Mouse (Mus musculus) layer of hippocampus, postnatal 25 days (tissue): ENCODE measurements around the gene Cfap77. TPM values are rescaled to one million over a fixed set of nuclear protein-coding genes. Genes with fewer than 3 reads are reported as not detected.

Experiments used
- DNase-seq, 2 experiments: peaks; one replicate each; pipeline ENCODE4 v3.0.0; 2022; ENCODE audit warnings: mixed read lengths in 2 of 2, low spot score in 1 of 2; ENCODE audit errors: extremely low spot score in 1 of 2
- total RNA-seq, 2 experiments: library from RNA; stranded (reverse); gene quantifications; 2 replicates each; pipeline ENCODE4 v1.2.3; 2021

Gene Cfap77
- total RNA-seq, 2 experiments from 2014 or later, result 0.54 to 0.80 TPM

DNA sequence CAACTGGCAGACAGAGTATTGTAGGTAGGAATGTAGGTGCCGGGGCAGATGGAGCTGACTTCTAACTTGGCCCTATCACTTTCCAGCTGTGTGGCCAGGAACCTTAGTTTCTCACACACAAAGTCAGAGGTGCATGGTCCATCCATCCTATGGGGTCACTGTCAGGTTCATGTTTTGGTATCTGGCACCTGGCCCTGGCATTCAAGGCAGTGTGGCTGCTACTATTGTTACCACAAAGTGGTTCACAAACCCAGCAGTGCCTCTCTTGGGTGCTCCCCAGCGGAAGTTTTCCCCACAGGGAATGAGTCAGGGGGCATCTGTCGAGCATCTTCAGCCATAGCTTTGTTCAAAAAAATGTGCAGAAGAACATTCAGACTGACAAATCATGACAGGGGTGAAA lies 108.6 kb downstream of the Cfap77 start:
- no peak for DNase-seq

DNA sequence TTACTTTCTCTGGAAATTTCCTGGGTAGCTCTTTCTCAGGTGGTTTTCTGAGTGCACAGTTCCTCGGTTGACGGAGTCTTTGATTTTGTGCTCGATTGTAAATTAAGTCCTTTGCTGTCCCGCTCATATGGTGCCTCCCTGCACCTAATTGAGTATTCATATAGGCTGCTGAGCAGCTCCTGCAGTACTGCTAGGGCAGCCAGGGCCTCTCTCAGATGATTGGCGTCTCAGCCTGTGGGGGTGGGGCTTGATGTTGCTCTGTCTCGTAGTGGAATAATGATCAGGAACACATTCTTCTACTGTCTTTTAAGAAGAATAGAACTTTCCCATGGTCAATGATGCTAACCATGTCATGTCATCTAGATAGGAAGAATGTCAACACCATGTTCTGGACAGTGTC lies 109.5 kb downstream of the Cfap77 start:
- no peak for DNase-seq

GRCm38 (mm10) chr2:28943666-28944516 lies 111.0 kb downstream of the Cfap77 start:
- DNase-seq, result no peak

DNA sequence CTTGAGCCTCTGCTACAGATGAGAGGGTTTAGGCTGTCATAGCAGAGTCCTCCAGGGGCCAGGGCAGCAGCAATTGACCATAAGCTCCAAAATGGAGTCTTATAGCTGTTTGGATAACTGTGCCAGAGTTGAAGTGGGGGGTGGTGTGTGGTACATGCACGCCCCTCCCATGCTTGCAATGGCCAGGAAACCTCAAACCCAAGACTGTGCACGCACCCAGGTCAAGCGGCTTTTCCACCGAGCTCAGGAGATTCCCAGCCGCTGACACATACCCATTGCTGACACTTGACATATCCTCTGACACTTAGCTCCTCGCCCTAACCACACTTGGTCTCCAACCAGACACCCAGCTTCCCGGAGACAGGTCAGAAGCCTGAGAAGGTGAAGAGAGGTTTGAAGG lies 115.9 kb downstream of the Cfap77 start:
- DNase-seq, result no peak

- no peak for DNase-seq
Measured at GRCm38 (mm10) chr2:28930571-28930970, 124.3 kb downstream of the Cfap77 start.

GRCm38 (mm10) chr2:28923912-28924311 lies 131.0 kb downstream of the Cfap77 start:
- DNase-seq, result peak; percentile 69 to 95

DNA sequence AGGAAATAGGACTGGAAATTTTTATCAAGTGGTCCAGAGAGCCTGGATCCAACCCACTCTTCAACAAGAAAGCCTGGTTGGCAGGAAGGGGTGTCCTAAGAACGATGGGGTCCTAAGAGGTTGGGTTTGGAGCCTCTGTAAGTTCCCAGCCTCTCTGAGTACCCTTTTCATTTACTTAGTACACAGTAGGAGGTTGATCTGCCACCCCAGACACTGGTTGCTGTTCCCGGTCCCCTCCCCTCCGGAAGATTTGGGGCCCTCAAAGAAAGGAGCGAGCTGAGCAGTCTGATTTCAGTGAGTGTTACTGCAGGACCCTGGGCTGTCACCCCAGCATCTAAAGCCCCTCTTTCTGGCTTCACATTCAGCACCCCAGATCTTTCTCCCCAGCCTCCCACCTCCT lies 135.9 kb downstream of the Cfap77 start:
- DNase-seq, result no peak

- no peak for DNase-seq
Measured at GRCm38 (mm10) chr2:28917518-28918361, 137.1 kb downstream of the Cfap77 start.

- DNase-seq, result no peak
Measured at GRCm38 (mm10) chr2:28917156-28917517, 137.7 kb downstream of the Cfap77 start.

GRCm38 (mm10) chr2:28916513-28916865 lies 138.4 kb downstream of the Cfap77 start, which contains the start of gene Barhl1:
Gene Barhl1 (minus strand): TSS chr2:28916668.
- no peak for DNase-seq

GRCm38 (mm10) chr2:28915768-28916512 lies 138.9 kb downstream of the Cfap77 start:
- no peak for DNase-seq

DNA sequence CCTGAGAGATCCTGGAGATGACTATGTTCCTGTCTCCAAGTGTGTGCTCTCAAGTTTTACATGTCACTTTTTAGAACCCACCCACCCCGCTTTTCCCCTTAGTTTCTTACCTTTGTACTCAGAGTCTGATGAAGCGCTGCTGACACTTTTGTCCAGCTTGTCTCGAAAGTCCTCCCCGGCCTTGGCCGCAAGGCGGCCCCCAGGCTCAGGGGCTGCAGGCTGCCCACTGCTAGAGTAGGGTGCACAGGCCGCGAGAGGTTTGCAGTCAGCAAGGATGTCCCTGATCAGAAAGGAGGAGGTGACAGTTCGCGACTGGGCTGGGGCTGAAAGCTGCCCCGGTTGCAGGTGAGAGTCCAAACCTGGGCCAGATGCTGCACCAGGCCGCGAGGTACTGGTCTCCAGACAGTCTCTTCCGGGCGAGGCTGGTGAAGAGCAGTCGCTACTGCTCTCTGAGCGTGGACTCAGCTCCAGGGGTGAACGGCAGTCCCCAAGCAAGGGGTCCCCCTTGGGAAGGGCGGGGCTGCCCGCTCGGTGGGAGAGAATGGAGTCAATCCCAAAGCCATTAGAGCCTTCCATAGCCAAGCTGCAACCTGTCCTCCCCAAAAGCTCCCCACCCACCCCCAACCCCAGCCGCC lies 139.6 kb downstream of the Cfap77 start:
- no peak for DNase-seq

DNA sequence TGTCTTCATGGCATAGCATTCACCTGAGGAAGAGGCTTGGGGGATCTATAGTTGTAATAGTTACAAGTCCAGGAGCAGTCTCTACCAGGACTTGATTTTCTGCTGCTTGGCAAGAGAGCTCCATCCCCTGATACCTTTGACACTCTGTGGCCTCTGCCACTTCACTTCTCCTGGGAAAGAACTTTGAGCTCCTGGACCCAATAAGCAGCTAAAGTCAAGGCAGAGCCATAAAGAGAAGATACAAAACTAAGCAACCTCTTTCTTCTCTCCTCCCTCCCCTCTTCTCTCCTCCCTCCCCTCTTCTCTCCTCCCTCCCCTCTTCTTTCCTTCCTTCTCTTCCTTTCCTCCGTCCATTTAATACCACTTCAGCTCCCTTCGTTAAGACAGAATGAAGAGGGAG lies 140.7 kb downstream of the Cfap77 start:
- DNase-seq, result no peak

- no peak for DNase-seq
Measured at GRCm38 (mm10) chr2:28912961-28913360, 141.9 kb downstream of the Cfap77 start.

GRCm38 (mm10) chr2:28912039-28912700 lies 142.7 kb downstream of the Cfap77 start:
- no peak for DNase-seq

- DNase-seq, result no peak
Measured at GRCm38 (mm10) chr2:28911331-28912038, 143.4 kb downstream of the Cfap77 start.

- no peak for DNase-seq
Measured at GRCm38 (mm10) chr2:28910877-28911276, 144.0 kb downstream of the Cfap77 start.

DNA sequence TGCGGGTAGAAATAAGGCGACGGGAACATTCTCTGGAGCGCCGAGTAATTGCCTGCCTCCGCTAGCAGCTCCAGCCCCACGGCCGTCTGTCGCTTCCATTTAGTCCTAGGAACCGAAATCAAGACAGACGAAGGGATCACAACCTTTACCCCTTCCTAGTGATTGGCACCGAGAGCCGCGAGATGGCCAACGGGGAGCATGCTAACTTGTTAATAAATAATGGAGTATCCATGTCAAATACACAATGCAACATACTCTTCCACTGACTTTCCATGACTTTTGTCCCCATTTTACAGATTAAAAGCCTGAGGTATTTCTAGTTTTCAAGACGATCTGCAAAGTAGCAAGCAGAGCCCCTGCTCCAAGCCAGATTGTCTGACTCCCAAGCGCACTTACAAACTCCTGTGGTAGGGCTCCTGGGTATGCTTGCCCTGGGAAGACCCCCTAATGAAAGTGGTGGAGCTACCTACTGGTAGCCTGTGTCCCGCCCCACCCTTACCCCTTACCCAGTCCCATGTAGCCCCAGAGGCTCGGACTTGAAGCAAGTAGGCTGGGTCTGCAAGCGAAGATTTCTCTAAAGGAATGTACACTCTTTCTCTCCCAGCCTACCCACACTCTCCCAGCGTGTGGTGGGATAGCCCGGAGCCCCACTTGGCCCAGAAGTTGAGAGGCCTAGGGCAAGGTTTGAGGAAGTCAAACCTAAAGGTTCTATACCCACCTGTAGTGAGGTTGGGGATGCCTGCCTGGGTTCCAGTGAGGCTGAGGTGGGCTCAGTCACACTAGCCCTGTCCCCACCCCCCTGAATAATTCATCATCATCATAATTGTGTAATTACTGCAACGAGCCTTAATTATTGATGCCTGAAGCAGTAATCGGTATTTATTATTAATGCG lies 144.8 kb downstream of the Cfap77 start:
- no peak for DNase-seq
